ENCODE assay signal across 30 mouse cellular contexts in genomic region chr2:172966480-172966879, GRCm38 (mm10). TPM values are rescaled to one million over a fixed set of nuclear protein-coding genes. Genes with fewer than 3 reads are reported as not detected.
A peak's percentile ranks its signal among the peaks of the same experiment; 100 is the strongest.
DNase-seq lines count a peak whose midpoint lies in the region; ATAC-seq and TF ChIP-seq lines count a peak whose summit lies in the region.
"Had no signal": no experiment of that assay in that cellular context is flagged by ENCODE, and none has a peak within 500 bp of the region (broad histone marks: within the 10 kb centered on the region; RNA-seq: fewer than 3 reads in every experiment).

No protein-coding gene starts in this region.

- ATAC-seq in inflammation-experienced regulatory T-cells, adult 6 months: peak; percentile 93
- ATAC-seq in midbrain, postnatal 0 days (ENCODE audit: low FRiP score): no peak
- ATAC-seq in intestine, postnatal 0 days: no peak
- ATAC-seq: forebrain, postnatal 0 days had no signal

- H3K9me3 ChIP-seq in midbrain, postnatal 0 days (ENCODE audit: low read length): no peaks in the 10 kb centered on the region
- no peaks in the 10 kb centered on the region for H3K9me3 ChIP-seq in intestine, postnatal 0 days (ENCODE audit: control insufficient read depth)
- H3K9me3 ChIP-seq: embryonic facial prominence, embryonic 10.5 days; hindbrain, embryonic 13.5 days; limb, embryonic 13.5 days; liver, embryonic 13.5 days; neural tube, embryonic 13.5 days had no signal

- DNase-seq in thymus, postnatal 14 days: peak; percentile 37
- no peak for DNase-seq in thymus, postnatal 4 days
- peak; percentile 29 for DNase-seq in T-cell, adult 2 months (ENCODE audit: low spot score)
- no peak for DNase-seq in layer of hippocampus, postnatal 10 days (ENCODE audit: low spot score in 2 of 2)
- no peak for DNase-seq in midbrain, postnatal 0 days (ENCODE audit: low spot score)
- DNase-seq in layer of hippocampus, adult 9-11 months: no peak
- DNase-seq: adrenal gland, postnatal 10 days; cerebellum, adult 2 months; forebrain, postnatal 0 days; gastrocnemius, postnatal 14 days; heart, adult 2 months; kidney, adult 8-10 months; kidney, postnatal 10 days; liver, embryonic 13.5 days; lung, adult 2 months; lung, postnatal 14 days; midbrain, embryonic 14.5 days had no signal

- 90% methylated on average over 5 of the region's 5 CpGs for WGBS in midbrain, postnatal 0 days
- WGBS in intestine, postnatal 0 days: 81% methylated on average over 5 of the region's 5 CpGs

- H3K36me3 ChIP-seq in midbrain, postnatal 0 days (ENCODE audit: insufficient read depth, low read length): no peaks in the 10 kb centered on the region
- no peaks in the 10 kb centered on the region for H3K36me3 ChIP-seq in intestine, postnatal 0 days (ENCODE audit: control insufficient read depth, insufficient read depth)
- H3K36me3 ChIP-seq: embryonic facial prominence, embryonic 10.5 days; G1E; hindbrain, embryonic 13.5 days; limb, embryonic 13.5 days; liver, embryonic 13.5 days; neural tube, embryonic 13.5 days had no signal

- no peak for TF ChIP-seq CTCF in midbrain, postnatal 0 days (IDR thresholded peaks at IDR 0.05)
- TF ChIP-seq CTCF in intestine, postnatal 0 days (IDR thresholded peaks at IDR 0.05; ENCODE audit: low read depth): no peak

- no peak overlapping the region for H3K4me3 ChIP-seq in midbrain, postnatal 0 days (ENCODE audit: low read depth, low read length)
- H3K4me3 ChIP-seq in intestine, postnatal 0 days (ENCODE audit: low read depth, low read length): no peak overlapping the region
- H3K4me3 ChIP-seq: embryonic facial prominence, embryonic 10.5 days; heart, adult 2 months; hindbrain, embryonic 13.5 days; layer of hippocampus, adult 2 months; limb, embryonic 13.5 days; liver, embryonic 13.5 days; megakaryocyte, embryonic 14.5 days; neural tube, embryonic 13.5 days had no signal

- H3K9ac ChIP-seq in midbrain, postnatal 0 days (replicated peaks; ENCODE audit: low read length, poor library complexity, severe bottlenecking): no peak overlapping the region
- no peak overlapping the region for H3K9ac ChIP-seq in intestine, postnatal 0 days (ENCODE audit: low read depth, low read length)
- H3K9ac ChIP-seq: forebrain, postnatal 0 days; hindbrain, embryonic 13.5 days; limb, embryonic 13.5 days; liver, embryonic 13.5 days; neural tube, embryonic 13.5 days had no signal

- no peaks in the 10 kb centered on the region for H3K4me1 ChIP-seq in midbrain, postnatal 0 days (ENCODE audit: insufficient read depth, low read length)
- no peaks in the 10 kb centered on the region for H3K4me1 ChIP-seq in intestine, postnatal 0 days (replicated peaks; ENCODE audit: control insufficient read depth, insufficient read depth, low read length)
- H3K4me1 ChIP-seq: hindbrain, embryonic 13.5 days; liver, embryonic 13.5 days; neural tube, embryonic 13.5 days had no signal

- no peaks in the 10 kb centered on the region for H3K27me3 ChIP-seq in midbrain, postnatal 0 days (ENCODE audit: insufficient read depth, low read length)
- no peaks in the 10 kb centered on the region for H3K27me3 ChIP-seq in intestine, postnatal 0 days (replicated peaks; ENCODE audit: control insufficient read depth, insufficient read depth, low read length)
- H3K27me3 ChIP-seq: hindbrain, embryonic 13.5 days; limb, embryonic 13.5 days; liver, embryonic 13.5 days; neural tube, embryonic 13.5 days had no signal

- H3K27ac ChIP-seq in midbrain, postnatal 0 days (ENCODE audit: low read depth, low read length): no peak overlapping the region
- H3K27ac ChIP-seq in intestine, postnatal 0 days (ENCODE audit: low read depth, low read length): no peak overlapping the region
- H3K27ac ChIP-seq: heart, adult 2 months; hindbrain, embryonic 13.5 days; layer of hippocampus, adult 2 months; limb, embryonic 13.5 days; liver, embryonic 13.5 days; neural tube, embryonic 13.5 days; stomach, postnatal 0 days had no signal

- no peak overlapping the region for H3K4me2 ChIP-seq in midbrain, postnatal 0 days (ENCODE audit: low read depth, low read length, poor library complexity, severe bottlenecking)
- H3K4me2 ChIP-seq in intestine, postnatal 0 days (replicated peaks; ENCODE audit: low read depth): no peak overlapping the region
- H3K4me2 ChIP-seq: hindbrain, embryonic 13.5 days; limb, embryonic 13.5 days; liver, embryonic 13.5 days; neural tube, embryonic 13.5 days had no signal

RNA-seq across cellular contexts. Expression of gene Spo11, which starts 11.0 kb away (rescaled TPM):
- polyA plus RNA-seq in inflammation-experienced regulatory T-cells, adult 6 months (2017; shearing (Covaris generic)): 1 to 10 TPM; 4.6 to 6.3 (median 6.0) TPM
- total RNA-seq in layer of hippocampus, postnatal 10 days (2021): under 1 TPM; 0.09 to 0.80 TPM
- total RNA-seq in midbrain, postnatal 0 days (2014; rRNA removed): 1.7 and 2.8 TPM in 2 replicates
- polyA plus RNA-seq in midbrain, postnatal 0 days (2015; fragmentation: Nextera tagmentation; extraction: Ambion mirVana): 1.1 and 1.6 TPM in 2 replicates
- 0.04 TPM in 1 of 2 replicates, not detected in the other for polyA plus RNA-seq in intestine, postnatal 0 days (2015; fragmentation: Nextera tagmentation; extraction: Ambion mirVana)
- total RNA-seq: adrenal gland, postnatal 10 days; G1E; heart, adult 2 months; heart, postnatal 25 days had no signal
- polyA plus RNA-seq: G1E; heart, embryonic 14.5 days; intestine, embryonic 14.5 days had no signal

RNA-seq across cellular contexts. Expression of gene Bmp7, which starts 26.4 kb away (rescaled TPM):
- polyA plus RNA-seq in inflammation-experienced regulatory T-cells, adult 6 months (2017; shearing (Covaris generic)): 10 to 100 TPM in 2 of 3 experiments, 1 to 10 TPM in 1; 5.9 to 16.6 (median 14.8) TPM
- total RNA-seq in layer of hippocampus, postnatal 10 days (2021): 10 to 100 TPM in 1 of 2 experiments, 1 to 10 TPM in 1; 8.1 to 11.5 TPM
- 34.0 and 35.9 TPM in 2 replicates for total RNA-seq in midbrain, postnatal 0 days (2014; rRNA removed)
- polyA plus RNA-seq in midbrain, postnatal 0 days (2015; fragmentation: Nextera tagmentation; extraction: Ambion mirVana): 14.8 and 15.3 TPM in 2 replicates
- polyA plus RNA-seq in intestine, postnatal 0 days (2015; fragmentation: Nextera tagmentation; extraction: Ambion mirVana): 37.6 and 41.1 TPM in 2 replicates
- polyA plus RNA-seq: G1E had no signal

RNA-seq across cellular contexts. Expression of gene Rae1, which starts 33.4 kb away (rescaled TPM):
- polyA plus RNA-seq in inflammation-experienced regulatory T-cells, adult 6 months (2017; shearing (Covaris generic)): 10 to 100 TPM; 29.2 to 50.7 (median 50.2) TPM
- 10 to 100 TPM; 75.3 to 83.2 TPM for total RNA-seq in layer of hippocampus, postnatal 10 days (2021)
- total RNA-seq in midbrain, postnatal 0 days (2014; rRNA removed): 93.8 and 98.3 TPM in 2 replicates
- polyA plus RNA-seq in midbrain, postnatal 0 days (2015; fragmentation: Nextera tagmentation; extraction: Ambion mirVana): 127 and 130 TPM in 2 replicates
- polyA plus RNA-seq in intestine, postnatal 0 days (2015; fragmentation: Nextera tagmentation; extraction: Ambion mirVana): 62.8 and 63.5 TPM in 2 replicates

RNA-seq across cellular contexts. Expression of gene Rbm38, which starts 53.8 kb away (rescaled TPM):
- polyA plus RNA-seq in inflammation-experienced regulatory T-cells, adult 6 months (2017; shearing (Covaris generic)): 100 to 1,000 TPM; 115 to 138 (median 124) TPM
- 1 to 10 TPM; 4.4 to 6.3 TPM for total RNA-seq in layer of hippocampus, postnatal 10 days (2021)
- total RNA-seq in midbrain, postnatal 0 days (2014; rRNA removed): 7.6 and 8.4 TPM in 2 replicates
- 7.3 and 7.4 TPM in 2 replicates for polyA plus RNA-seq in midbrain, postnatal 0 days (2015; fragmentation: Nextera tagmentation; extraction: Ambion mirVana)
- 39.0 and 39.8 TPM in 2 replicates for polyA plus RNA-seq in intestine, postnatal 0 days (2015; fragmentation: Nextera tagmentation; extraction: Ambion mirVana)

Comparison
In these comparisons a context has a peak if more than half of its experiments do, and no peak if none do; other contexts are left out.
1. DNase-seq: peak in thymus, postnatal 14 days (single experiment) and T-cell, adult 2 months (single experiment); none in thymus, postnatal 4 days (single experiment), layer of hippocampus, postnatal 10 days (0 of 2), midbrain, postnatal 0 days (single experiment) and layer of hippocampus, adult 9-11 months (single experiment).